Mouse (Mus musculus) liver, postnatal 0 days (tissue): ENCODE results near the gene Dnajc15.

Experiments
- CTCF ChIP-seq: sonication (generic); IDR thresholded peaks from 2 replicates; pipeline ENCODE4 v1.5.1; 2016; ENCODE audit warnings: antibody characterized with exemption, low read depth
- EP300 ChIP-seq: IDR thresholded peaks from 2 replicates; pipeline ENCODE4 v1.6.1; 2016; ENCODE audit warnings: antibody characterized with exemption, low read depth, mild to moderate bottlenecking

DNA sequence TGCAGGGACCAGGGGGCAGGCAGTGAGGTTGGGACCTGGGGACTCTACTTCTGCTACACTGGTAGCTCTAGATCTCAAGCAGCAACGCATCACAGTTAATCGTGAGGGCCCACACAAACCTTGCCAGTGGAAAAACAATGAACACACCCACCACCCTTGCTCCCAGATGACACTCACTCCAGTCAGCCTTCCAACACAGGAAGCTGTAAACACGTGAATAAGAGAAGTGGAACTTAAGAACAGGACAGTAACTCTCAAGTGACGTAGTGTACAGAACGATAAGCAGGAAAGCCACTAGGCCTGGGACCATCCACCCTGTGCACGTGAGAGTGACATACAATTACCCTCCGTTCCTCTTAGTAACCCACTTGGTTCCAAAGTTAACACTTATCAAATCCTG, 25.1 kb downstream of the Dnajc15 start:
- TF ChIP-seq CTCF (no peak), EP300 (no peak)
